Mouse (Mus musculus) ES-Bruce4 (cell line): Measurements from ENCODE around the gene Esrrg. TPM values are rescaled to one million over a fixed set of nuclear protein-coding genes. Genes with fewer than 3 reads are reported as not detected.

Source experiments
- H3K27ac ChIP-seq: 2 replicates; pipeline ENCODE4 v1.5.1; 2012; ENCODE audit warnings: low read length, inconsistent platforms; ENCODE audit not compliant: insufficient read depth
- H3K27me3 ChIP-seq: 2 replicates; pipeline ENCODE4 v1.6.1; 2012; ENCODE audit warnings: mild to moderate bottlenecking, low read length, inconsistent platforms; ENCODE audit not compliant: control insufficient read depth, poor library complexity, insufficient read depth, severe bottlenecking
- H3K36me3 ChIP-seq: 2 replicates; pipeline ENCODE4 v1.6.1; 2012; ENCODE audit warnings: inconsistent platforms, mild to moderate bottlenecking, low read length, moderate library complexity; ENCODE audit not compliant: control insufficient read depth, poor library complexity, insufficient read depth, severe bottlenecking
- H3K4me1 ChIP-seq: one replicate; pipeline ENCODE4 v1.8.1; 2011; ENCODE audit warnings: low read length; ENCODE audit not compliant: control insufficient read depth, insufficient read depth
- H3K4me3 ChIP-seq: 2 replicates; pipeline ENCODE4 v1.5.1; 2011; ENCODE audit warnings: low read depth, mild to moderate bottlenecking, low read length
- H3K9ac ChIP-seq: 2 replicates; pipeline ENCODE4 v1.6.1; 2012; ENCODE audit warnings: low read depth, mild to moderate bottlenecking, inconsistent platforms; ENCODE audit not compliant: poor library complexity, severe bottlenecking
- H3K9me3 ChIP-seq: replicated peaks from 2 replicates; pipeline ENCODE4 v1.6.1; 2012; ENCODE audit warnings: mild to moderate bottlenecking, low read length, inconsistent platforms; ENCODE audit not compliant: control insufficient read depth, poor library complexity, insufficient read depth, severe bottlenecking
- CTCF ChIP-seq: IDR thresholded peaks from one replicate; pipeline ENCODE4 v1.8.1; 2011; ENCODE audit warnings: low read depth, low read length
- EP300 ChIP-seq: IDR thresholded peaks from 2 replicates; pipeline ENCODE4 v1.6.1; 2011; ENCODE audit warnings: low read depth, low read length; ENCODE audit not compliant: insufficient read depth
- POLR2A ChIP-seq: IDR thresholded peaks from one replicate; pipeline ENCODE4 v1.8.1; 2011; ENCODE audit warnings: low read length; ENCODE audit not compliant: insufficient read depth
- polyA plus RNA-seq: library from polyadenylated mRNA; stranded (reverse); fragments of >200 nt; gene quantifications from 2 replicates; pipeline ENCODE4 v1.2.4, GENCODE M21; 2011; ENCODE audit warnings: low read depth; ENCODE audit not compliant: missing spikeins, insufficient read depth, insufficient read length

The Esrrg gene
- polyA plus RNA-seq, 1 experiment = not detected

DNA sequence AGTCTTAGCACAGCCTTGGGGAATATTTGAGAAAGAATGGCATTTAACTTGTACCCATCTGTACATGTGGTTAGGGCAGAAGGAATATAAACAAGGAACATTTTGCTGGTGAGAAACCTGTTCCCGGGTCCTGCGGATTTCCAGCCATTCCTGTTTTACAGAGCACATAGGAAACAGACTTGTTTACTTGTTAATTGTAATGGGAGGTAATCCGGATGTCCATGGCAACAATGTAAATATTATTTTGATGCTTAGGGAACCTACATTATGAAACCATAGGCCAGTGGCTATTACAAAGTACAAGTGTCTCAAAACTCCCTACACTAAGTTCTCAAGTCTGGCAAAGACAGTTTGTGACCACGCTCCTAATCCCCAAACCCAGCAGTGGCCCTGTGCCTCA is 290.9 kb downstream of the Esrrg start:
- Histone ChIP-seq H3K27me3 (no peaks in the 10 kb centered on the region), H3K9ac (no peak overlapping the region), H3K4me3 (no peak overlapping the region), H3K27ac (no peak overlapping the region), H3K4me1 (no peaks in the 10 kb centered on the region), H3K36me3 (no peaks in the 10 kb centered on the region), H3K9me3 (no peaks in the 10 kb centered on the region; the same call in 1 of the 2 replicates)
- no peak for TF ChIP-seq CTCF

GRCm38 (mm10) chr1:187900756-187901155 is 292.2 kb downstream of the Esrrg start:
- no peaks in the 10 kb centered on the region for H3K27me3 ChIP-seq
- H3K4me1 ChIP-seq = no peaks in the 10 kb centered on the region
- no peak for TF ChIP-seq CTCF
- no peak for TF ChIP-seq POLR2A
- no peak for TF ChIP-seq EP300
- H3K9ac ChIP-seq = no peak overlapping the region
- H3K4me3 ChIP-seq = no peak overlapping the region
- no peaks in the 10 kb centered on the region; the same call in 1 of the 2 replicates for H3K9me3 ChIP-seq
- no peak overlapping the region for H3K27ac ChIP-seq
- no peaks in the 10 kb centered on the region for H3K36me3 ChIP-seq

DNA sequence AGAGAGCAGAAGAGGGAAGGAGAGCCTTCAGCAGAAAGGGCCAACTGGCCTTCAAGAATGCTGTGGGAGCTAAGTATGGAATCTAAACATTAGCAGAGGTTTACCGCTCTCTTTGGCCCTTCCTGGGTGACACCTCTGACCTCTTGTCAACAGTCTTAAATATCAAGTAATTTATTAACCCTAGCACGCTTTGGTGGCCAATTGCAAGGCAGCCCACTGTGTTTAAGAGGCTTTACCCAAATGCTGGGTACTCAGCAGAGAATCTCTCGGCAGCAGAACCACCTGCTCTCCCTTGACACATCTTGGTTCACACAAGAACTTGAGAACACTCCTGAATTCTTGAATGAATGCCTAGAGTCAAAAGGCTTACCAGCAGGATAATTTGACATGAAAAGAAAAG is 293.6 kb downstream of the Esrrg start:
- Histone ChIP-seq H3K4me1 (no peaks in the 10 kb centered on the region), H3K4me3 (no peak overlapping the region), H3K27ac (no peak overlapping the region), H3K36me3 (no peaks in the 10 kb centered on the region), H3K9me3 (no peaks in the 10 kb centered on the region; the same call in 1 of the 2 replicates), H3K27me3 (no peaks in the 10 kb centered on the region), H3K9ac (no peak overlapping the region)
- no peak for TF ChIP-seq CTCF
- TF ChIP-seq EP300 = no peak
- TF ChIP-seq POLR2A = no peak

DNA sequence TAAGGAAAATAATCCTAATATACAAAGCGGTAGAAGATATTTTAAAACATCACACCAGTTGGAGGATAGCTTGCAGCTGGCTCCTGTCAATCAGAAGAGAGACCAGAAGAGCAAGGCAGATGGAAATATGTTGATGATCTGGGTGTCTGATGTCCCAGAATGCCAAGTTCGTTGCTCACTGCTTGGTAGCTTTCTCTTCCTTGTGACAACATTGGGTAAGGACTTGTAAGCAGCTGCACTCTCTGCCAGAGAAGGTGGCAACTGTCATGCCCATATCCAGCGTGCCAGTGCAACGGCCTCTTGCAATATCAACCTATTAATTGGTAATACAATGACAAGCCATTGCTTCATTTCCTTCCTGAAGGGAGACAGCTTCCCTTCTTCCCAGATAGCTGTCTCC is 296.1 kb downstream of the Esrrg start:
- no peaks in the 10 kb centered on the region for H3K36me3 ChIP-seq
- no peaks in the 10 kb centered on the region for H3K27me3 ChIP-seq
- no peak overlapping the region for H3K4me3 ChIP-seq
- no peak for TF ChIP-seq POLR2A
- no peak for TF ChIP-seq CTCF
- no peak for TF ChIP-seq EP300
- H3K4me1 ChIP-seq = no peaks in the 10 kb centered on the region
- H3K27ac ChIP-seq = no peak overlapping the region
- no peak overlapping the region for H3K9ac ChIP-seq
- no peaks in the 10 kb centered on the region; the same call in 1 of the 2 replicates for H3K9me3 ChIP-seq

GRCm38 (mm10) chr1:187907407-187907806 is 298.8 kb downstream of the Esrrg start:
- Histone ChIP-seq H3K9ac (no peak overlapping the region), H3K9me3 (no peaks in the 10 kb centered on the region), H3K27me3 (no peaks in the 10 kb centered on the region), H3K4me1 (no peaks in the 10 kb centered on the region), H3K4me3 (no peak overlapping the region), H3K27ac (no peak overlapping the region), H3K36me3 (no peaks in the 10 kb centered on the region)
- no peak for TF ChIP-seq CTCF
- TF ChIP-seq POLR2A = no peak
- no peak for TF ChIP-seq EP300

DNA sequence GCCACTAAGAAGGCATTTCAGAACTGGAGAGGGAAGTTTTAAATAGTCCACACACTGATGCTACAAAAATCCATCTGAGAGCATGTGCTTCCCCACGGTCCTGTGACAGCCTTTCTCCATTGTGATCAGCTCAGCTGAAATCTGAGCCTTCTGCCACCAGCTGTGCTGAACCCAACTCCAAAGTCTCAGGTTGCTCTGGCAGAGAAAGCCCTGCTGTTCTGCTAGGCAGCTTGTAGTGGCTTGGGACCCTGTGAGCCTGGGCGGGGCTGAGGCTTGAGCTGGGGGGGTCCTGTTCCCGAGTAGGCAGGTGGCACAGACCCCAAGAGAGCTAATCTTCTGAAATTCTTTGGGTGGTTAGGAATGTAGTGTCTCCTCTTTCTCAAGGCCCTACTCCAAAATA is 299.3 kb downstream of the Esrrg start:
- no peaks in the 10 kb centered on the region for H3K36me3 ChIP-seq
- no peak overlapping the region for H3K27ac ChIP-seq
- no peak overlapping the region for H3K9ac ChIP-seq
- no peak overlapping the region for H3K4me3 ChIP-seq
- no peaks in the 10 kb centered on the region for H3K4me1 ChIP-seq
- H3K27me3 ChIP-seq = no peaks in the 10 kb centered on the region
- no peaks in the 10 kb centered on the region for H3K9me3 ChIP-seq
- TF ChIP-seq CTCF (no peak), POLR2A (no peak), EP300 (no peak)
